Mouse (Mus musculus) stomach, postnatal 0 days (tissue): ENCODE measurements around the gene Atxn1. TPM values are rescaled to one million over a fixed set of nuclear protein-coding genes. Genes with fewer than 3 reads are reported as not detected.
A peak's percentile ranks its signal among the peaks of the same experiment; 100 is the strongest.

Experiments used
- ATAC-seq: fragments of 200-750 bp; cut with Nextera tagmentation; 2 replicates; pipeline ENCODE4 v1.8.0; 2017; ENCODE audit not compliant: low FRiP score, low TSS enrichment
- DNase-seq: peaks from one replicate; pipeline ENCODE4 v3.0.0-alpha.2; 2016; ENCODE audit warnings: low spot score
- H3K27ac ChIP-seq: fragments of 300-500 bp; sonication (generic); replicated peaks from 2 replicates; pipeline ENCODE4 v1.5.1; 2014; ENCODE audit warnings: mild to moderate bottlenecking, control low read depth
- H3K27me3 ChIP-seq: fragments of 300-500 bp; sonication (generic); 2 replicates; pipeline ENCODE4 v1.6.1; 2014; ENCODE audit warnings: low read length; ENCODE audit not compliant: control insufficient read depth, insufficient read depth
- H3K36me3 ChIP-seq: fragments of 300-500 bp; sonication (generic); 2 replicates; pipeline ENCODE4 v1.6.1; 2014; ENCODE audit warnings: low read length, mixed read lengths; ENCODE audit not compliant: control insufficient read depth, insufficient read depth
- H3K4me1 ChIP-seq: fragments of 300-500 bp; sonication (generic); replicated peaks from 2 replicates; pipeline ENCODE4 v1.6.1; 2014; ENCODE audit warnings: antibody characterized with exemption; ENCODE audit not compliant: control insufficient read depth, insufficient read depth
- H3K4me2 ChIP-seq: fragments of 300-500 bp; sonication (generic); replicated peaks from 2 replicates; pipeline ENCODE4 v1.6.1; 2014; ENCODE audit warnings: low read depth, mild to moderate bottlenecking, control low read depth, moderate library complexity
- H3K4me3 ChIP-seq: fragments of 300-500 bp; sonication (generic); 2 replicates; pipeline ENCODE4 v1.5.1; 2014; ENCODE audit warnings: low read depth, low read length, control low read depth
- H3K9ac ChIP-seq: fragments of 300-500 bp; sonication (generic); 2 replicates; pipeline ENCODE4 v1.6.1; 2014; ENCODE audit warnings: mild to moderate bottlenecking, low read length, control low read depth, mixed read lengths
- H3K9me3 ChIP-seq: fragments of 300-500 bp; sonication (generic); 2 replicates; pipeline ENCODE4 v1.6.1; 2016; ENCODE audit warnings: low read length; ENCODE audit not compliant: control insufficient read depth
- CTCF ChIP-seq: IDR thresholded peaks from 2 replicates; pipeline ENCODE4 v1.5.1; 2016; ENCODE audit warnings: antibody characterized with exemption, low read depth, mild to moderate bottlenecking, moderate library complexity
- EP300 ChIP-seq: optimal IDR thresholded peaks from 2 replicates; pipeline ENCODE3; 2016; ENCODE audit warnings: antibody characterized with exemption
- WGBS: fragments of 180-500 bp; shearing (Covaris S2); extraction: QIAGEN DNeasy Blood & Tissue Kit; methylation state at CpG from one replicate; pipeline ENCODE4 v1.1.7; 2014; 5-methylcytosine and 5-hydroxymethylcytosine counted together
- polyA plus RNA-seq: library from polyadenylated mRNA; unstranded; fragments of >200 nt; fragmentation: Nextera tagmentation; extraction: Ambion mirVana; gene quantifications from 2 replicates; pipeline ENCODE4 v1.2.1, GENCODE M21; 2015

Gene Atxn1
- polyA plus RNA-seq, 1 experiment from 2014 or later, result 7.0 TPM

- Histone ChIP-seq H3K9me3 (no peaks in the 10 kb centered on the region), H3K27ac (no peak overlapping the region), H3K4me1 (no peaks in the 10 kb centered on the region), H3K9ac (no peak overlapping the region), H3K4me3 (no peak overlapping the region), H3K36me3 (no peaks in the 10 kb centered on the region), H3K4me2 (no peak overlapping the region), H3K27me3 (no peaks in the 10 kb centered on the region)
- TF ChIP-seq EP300, result no peak
- TF ChIP-seq CTCF, result no peak
- no peak for DNase-seq
- ATAC-seq, result no peak
Observed at GRCm38 (mm10) chr13:45726917-45727316, 237.9 kb downstream of the Atxn1 start.

DNA sequence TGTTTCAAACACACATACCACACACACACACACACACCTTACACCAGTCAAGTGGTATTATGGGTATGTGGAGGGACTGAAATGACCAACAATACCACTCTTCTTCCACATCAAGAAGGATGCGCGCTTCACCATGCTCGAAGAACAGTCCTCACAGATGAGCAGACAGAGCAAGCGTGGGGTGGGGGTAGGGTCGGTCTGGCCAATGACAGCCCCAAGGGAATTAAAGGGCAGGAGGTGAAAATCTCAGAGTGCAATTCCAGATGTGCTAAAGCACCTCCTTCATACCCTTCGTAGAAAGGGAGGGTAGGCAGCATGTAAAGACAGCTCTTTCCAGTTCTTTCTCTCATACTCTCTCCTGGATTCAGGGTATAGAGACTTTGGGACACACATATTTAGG lies 238.6 kb downstream of the Atxn1 start:
- Histone ChIP-seq H3K9me3 (no peaks in the 10 kb centered on the region), H3K27me3 (no peaks in the 10 kb centered on the region), H3K27ac (no peak overlapping the region), H3K4me3 (no peak overlapping the region), H3K36me3 (no peaks in the 10 kb centered on the region), H3K4me1 (no peaks in the 10 kb centered on the region), H3K4me2 (no peak overlapping the region), H3K9ac (no peak overlapping the region)
- no peak for DNase-seq
- TF ChIP-seq EP300 (no peak), CTCF (no peak)
- WGBS, result 86% methylated on average over 6 of the region's 6 CpGs
- ATAC-seq, result no peak

GRCm38 (mm10) chr13:45724507-45725259 lies 240.1 kb downstream of the Atxn1 start:
- no peaks in the 10 kb centered on the region for H3K4me1 ChIP-seq
- H3K9ac ChIP-seq, result no peak overlapping the region
- no peak overlapping the region for H3K27ac ChIP-seq
- H3K27me3 ChIP-seq, result no peaks in the 10 kb centered on the region
- TF ChIP-seq CTCF, result no peak
- TF ChIP-seq EP300, result no peak
- 64% methylated on average over 14 of the region's 14 CpGs for WGBS
- no peaks in the 10 kb centered on the region for H3K9me3 ChIP-seq
- ATAC-seq (no peak), DNase-seq (no peak)
- no peaks in the 10 kb centered on the region for H3K36me3 ChIP-seq
- no peak overlapping the region for H3K4me2 ChIP-seq
- H3K4me3 ChIP-seq, result no peak overlapping the region

DNA sequence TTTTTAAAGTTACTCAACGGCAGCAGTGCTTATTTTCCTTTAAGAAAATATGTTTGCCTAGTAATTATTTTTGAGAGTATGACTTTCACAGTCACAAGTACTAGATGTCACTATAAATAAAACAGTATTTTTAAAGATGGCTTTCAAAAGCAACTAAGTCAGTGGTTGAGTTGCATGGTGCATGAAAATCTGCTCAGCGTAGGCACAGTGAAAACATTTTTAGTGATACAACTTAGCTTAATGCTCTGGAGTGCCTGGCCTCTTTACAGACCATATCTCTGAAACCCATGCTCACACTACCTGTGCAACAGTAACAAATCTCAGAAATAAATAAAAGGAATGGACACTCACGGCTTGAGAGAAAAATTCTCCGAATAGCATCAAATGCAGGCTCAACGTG lies 241.9 kb downstream of the Atxn1 start:
- ATAC-seq, result no peak
- H3K4me3 ChIP-seq, result no peak overlapping the region
- no peak overlapping the region for H3K4me2 ChIP-seq
- DNase-seq, result no peak
- no peak overlapping the region for H3K27ac ChIP-seq
- TF ChIP-seq CTCF (no peak), EP300 (no peak)
- H3K4me1 ChIP-seq, result no peaks in the 10 kb centered on the region
- no peak overlapping the region for H3K9ac ChIP-seq
- no peaks in the 10 kb centered on the region for H3K27me3 ChIP-seq
- H3K9me3 ChIP-seq, result no peaks in the 10 kb centered on the region
- H3K36me3 ChIP-seq, result no peaks in the 10 kb centered on the region
- 85% methylated on average over 5 of the region's 5 CpGs for WGBS

DNA sequence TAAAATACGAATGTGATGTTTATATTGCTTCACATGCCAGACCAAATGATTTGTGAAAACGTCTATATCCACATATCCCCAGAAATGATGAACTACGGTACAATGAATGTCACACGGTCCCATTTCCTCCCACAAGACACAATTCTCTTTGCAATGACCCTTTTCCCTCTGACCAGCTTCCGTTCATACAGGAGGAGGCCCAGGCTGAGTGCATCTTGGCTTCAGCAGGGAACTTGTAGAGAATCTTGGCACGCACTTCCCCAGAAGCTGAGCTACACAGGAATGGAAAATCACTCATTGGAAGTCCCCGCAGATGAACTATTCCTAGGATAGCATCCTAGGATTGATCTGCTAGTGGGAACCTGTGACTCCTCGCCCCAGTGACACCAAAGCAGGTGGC lies 243.2 kb downstream of the Atxn1 start:
- H3K9ac ChIP-seq, result no peak overlapping the region
- H3K4me3 ChIP-seq, result no peak overlapping the region
- TF ChIP-seq EP300 (no peak), CTCF (no peak)
- H3K4me1 ChIP-seq, result no peaks in the 10 kb centered on the region
- no peaks in the 10 kb centered on the region for H3K27me3 ChIP-seq
- H3K27ac ChIP-seq, result peak overlapping the region; percentile 58
- no peaks in the 10 kb centered on the region for H3K9me3 ChIP-seq
- ATAC-seq, result no peak
- WGBS, result 51% methylated on average over 8 of the region's 8 CpGs
- H3K4me2 ChIP-seq, result no peak overlapping the region
- DNase-seq, result peak; percentile 19
- H3K36me3 ChIP-seq, result no peaks in the 10 kb centered on the region

- no peaks in the 10 kb centered on the region for H3K4me1 ChIP-seq
- no peak for TF ChIP-seq CTCF
- no peak for TF ChIP-seq EP300
- no peaks in the 10 kb centered on the region for H3K9me3 ChIP-seq
- H3K9ac ChIP-seq, result no peak overlapping the region
- H3K27ac ChIP-seq, result 0 out of 2 replicates have a peak overlapping the region, but pooled peaks have one; percentile 24
- no peak overlapping the region for H3K4me2 ChIP-seq
- 44% methylated on average over 3 of the region's 3 CpGs for WGBS
- peak; percentile 58 for DNase-seq
- H3K36me3 ChIP-seq, result no peaks in the 10 kb centered on the region
- no peak overlapping the region for H3K4me3 ChIP-seq
- ATAC-seq, result peak; percentile 84
- no peaks in the 10 kb centered on the region for H3K27me3 ChIP-seq
Observed at GRCm38 (mm10) chr13:45718850-45719249, 246.0 kb downstream of the Atxn1 start.
